Mouse (Mus musculus) cerebellum, adult (tissue): ENCODE data around the gene Cybrd1.

Experiments
- ATAC-seq: cut with Nextera tagmentation; 2 replicates; pipeline ENCODE4 v1.9.2; 2017; ENCODE audit warnings: mild to moderate bottlenecking, moderate library complexity, mixed read lengths; ENCODE audit not compliant: insufficient number of reproducible peaks, low FRiP score, low TSS enrichment

Cybrd1 gene

DNA sequence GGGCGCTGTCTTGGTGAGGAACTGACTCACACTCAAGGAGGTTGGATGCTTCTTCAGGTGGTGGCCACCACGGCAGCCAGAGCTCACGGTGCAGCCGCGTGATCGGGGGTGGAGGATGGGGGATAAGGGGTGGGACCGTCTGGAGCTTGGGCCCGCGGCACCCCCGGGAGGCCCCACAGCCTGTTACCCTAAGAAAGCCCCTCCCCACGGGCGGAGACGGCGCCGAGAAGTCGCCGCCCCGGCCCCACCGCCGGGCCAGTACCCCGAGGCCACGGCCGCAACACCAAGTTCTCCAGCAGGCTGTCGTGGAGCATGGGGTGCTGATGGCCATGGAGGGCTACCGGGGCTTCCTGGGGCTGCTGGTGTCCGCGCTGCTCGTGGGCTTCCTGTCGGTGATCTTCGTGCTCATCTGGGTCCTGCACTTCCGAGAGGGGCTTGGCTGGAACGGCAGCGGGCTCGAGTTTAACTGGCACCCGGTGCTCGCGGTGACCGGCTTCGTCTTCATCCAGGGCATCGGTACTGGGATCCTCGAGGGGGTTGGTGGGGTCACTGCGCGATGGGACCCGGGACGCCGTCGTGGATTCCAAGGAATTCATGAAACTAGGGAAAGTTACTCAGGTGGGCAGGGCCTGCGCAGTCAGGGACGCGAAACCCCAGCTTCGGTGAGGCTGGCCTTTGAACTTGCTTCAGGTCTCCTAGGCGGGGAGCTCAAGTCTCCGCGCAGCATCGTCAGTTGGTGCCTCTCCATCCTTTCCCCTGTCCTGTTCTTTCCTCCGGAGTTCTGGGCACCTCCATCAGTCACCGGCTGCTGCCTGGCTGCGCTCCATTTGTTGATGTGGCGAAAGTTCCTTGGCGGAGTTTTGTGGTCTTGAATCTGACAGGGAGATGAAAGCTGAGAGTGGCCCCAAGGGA, at the start of gene Cybrd1:
Gene Cybrd1 (plus strand): TSS at position 127 of the 912 bp plus-strand sequence.
- no peak for ATAC-seq

DNA sequence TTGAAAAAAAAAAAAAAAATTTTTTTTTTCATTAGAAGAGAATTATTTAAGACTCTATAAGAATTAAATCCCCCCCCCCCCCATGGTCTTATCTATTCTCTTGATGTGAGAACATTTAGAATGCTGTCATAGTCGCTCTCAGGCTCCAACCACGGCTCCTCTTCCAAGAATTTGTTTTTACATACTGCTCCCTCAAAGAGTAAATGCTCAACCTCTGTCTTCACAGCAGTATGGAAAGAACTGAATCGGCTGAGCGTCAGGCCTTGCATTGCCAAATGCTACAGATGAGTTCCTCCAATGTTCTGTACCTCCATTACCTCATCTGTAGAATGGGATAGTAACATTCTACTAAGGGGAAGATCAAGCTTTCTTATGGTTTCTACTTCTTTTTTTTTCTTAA, 46.1 kb upstream of the Cybrd1 start:
- ATAC-seq, result no peak

DNA sequence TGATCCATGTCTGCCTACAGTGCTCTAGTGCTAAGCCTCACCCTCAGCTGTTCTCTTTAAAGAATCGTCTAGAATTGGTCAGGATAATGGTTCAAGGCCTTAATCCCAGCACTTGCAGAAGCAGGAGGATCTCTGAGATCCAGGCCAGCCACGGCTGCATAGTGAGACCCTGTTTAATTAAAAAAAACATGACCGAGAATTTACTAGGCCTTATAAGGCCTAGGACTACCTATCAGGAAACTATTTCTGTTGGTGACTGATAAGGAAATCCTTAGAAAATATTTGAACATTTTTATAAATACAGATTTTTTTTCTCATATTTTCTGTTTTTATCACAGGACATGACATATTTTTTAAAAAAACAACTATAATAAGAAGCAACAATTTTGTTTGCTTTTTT, 44.4 kb upstream of the Cybrd1 start:
- no peak for ATAC-seq

DNA sequence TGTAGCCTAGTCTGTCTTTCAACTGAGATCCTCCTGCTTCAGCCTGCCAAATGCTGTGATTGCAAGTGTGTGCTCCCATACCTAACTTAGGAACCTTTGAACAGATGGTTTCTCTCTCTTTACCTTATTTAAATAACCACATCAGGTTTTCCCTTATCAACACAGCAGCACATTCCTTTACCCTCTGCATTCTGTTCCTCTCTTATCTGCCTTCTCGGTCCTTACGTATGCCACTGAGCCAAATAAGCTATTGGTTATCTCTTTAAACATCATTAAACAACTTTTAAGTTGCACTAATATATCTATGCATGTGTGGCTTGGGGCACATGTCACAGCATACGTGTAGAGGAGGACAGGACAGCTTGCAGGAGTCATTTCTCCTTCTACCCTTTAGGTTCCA, 43.9 kb upstream of the Cybrd1 start:
- no peak for ATAC-seq

DNA sequence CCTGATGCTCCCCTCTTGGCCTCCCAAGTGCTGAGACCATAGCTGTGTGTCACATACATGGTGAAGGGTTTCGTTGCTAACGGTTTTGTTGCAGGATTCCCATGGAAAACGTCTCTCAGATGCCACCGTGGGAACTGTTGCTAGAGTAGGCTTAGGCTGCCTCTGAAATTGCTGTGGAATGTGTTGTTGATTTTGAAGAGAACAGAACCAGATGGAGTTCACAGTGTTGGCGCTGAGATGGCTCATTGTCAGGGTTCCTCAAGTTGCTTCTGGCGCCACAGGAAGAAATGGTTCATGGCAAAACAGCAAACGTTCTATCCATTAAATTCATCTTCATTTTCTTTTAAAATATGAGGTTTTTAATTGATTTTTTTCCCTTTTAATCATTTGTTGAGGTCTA, 35.3 kb upstream of the Cybrd1 start:
- no peak for ATAC-seq

DNA sequence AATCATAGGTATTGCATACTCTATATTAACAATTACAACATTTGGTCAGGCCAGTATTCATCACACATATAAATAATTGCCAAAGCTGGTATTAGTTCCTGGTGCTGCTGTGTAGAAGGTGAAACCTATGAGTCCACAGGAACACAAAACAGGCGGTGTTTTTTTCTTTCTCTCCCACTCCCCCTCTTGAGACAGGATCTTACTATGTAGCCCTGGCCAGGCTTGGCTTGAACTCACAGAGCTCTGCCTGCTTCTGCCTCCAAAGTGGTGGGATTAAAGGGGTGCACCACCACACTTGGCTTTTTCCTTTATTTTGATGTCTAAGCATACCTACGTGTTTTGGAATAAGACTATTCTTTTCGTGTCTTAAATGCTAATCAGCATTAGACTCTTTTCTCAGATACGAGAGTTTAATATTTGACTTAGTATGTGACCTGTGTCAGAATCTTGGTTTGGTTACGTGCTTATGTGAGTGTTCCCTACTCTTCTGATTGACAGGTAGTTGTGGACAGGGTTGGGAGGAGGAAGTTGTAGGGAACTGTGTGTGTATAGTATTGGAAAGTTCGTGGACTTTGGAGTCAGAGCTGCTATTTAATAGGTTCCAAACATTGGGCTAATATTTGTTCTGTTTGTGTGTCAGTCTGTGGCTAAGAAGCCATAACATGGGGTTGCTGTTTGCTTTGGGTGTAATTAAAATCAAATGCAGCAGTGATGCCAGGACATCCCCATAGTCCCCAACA, 34.1 kb upstream of the Cybrd1 start:
- ATAC-seq, result no peak

DNA sequence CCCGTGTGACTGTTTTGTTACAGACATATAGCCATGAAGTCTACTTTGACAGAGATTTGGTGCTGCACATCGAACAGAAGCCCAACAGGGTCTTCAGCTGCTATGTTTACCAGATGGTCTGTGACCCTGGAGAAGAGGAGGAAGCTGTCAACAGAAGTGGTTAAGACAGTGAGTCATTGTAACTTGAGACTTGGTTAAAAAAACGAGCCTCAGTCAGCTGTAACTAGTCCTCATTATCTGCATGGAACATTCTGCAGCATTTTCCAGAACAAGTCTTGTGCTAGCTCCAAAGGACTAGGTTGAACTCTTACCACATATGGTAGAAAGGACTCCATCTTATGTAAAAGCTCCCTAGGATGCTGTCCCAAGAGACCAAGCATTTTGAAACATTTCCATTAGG, 28.0 kb upstream of the Cybrd1 start:
- ATAC-seq, result no peak

DNA sequence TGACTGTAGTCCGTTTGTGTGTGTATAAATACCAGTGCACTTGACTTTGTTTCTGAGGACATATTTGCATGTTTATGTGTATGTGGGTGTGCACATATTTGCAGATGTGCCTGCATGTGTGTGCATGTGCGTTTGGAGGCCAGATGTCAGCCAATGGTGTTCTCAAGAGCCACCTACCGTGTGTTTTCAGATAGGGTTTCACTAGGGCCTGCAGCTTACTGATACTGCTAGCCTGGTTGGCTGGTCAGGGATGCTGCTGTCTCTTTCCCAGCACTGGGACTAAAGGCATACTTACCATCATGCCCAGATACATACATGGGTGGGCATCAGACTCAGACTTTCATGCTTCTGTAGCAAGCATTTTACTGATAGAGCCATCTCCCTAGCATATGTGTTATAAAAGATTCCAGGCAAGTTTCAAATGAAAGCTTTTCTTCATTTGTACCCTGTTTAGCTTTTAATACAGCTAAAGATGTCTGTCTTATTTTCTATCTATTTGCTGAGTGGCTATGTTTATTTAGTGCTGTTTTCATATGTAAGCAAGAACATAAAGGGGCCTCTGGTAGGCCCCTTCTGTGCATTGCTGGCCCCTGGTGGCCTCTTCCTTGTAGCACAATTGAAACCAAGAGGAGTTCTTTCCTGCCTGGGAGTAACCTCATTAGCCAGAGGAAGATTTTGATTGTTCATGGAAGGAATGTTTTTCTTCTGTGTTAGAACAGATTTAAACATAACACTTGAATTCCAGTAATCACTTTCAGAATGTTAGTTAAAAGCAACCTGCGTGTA, 26.9 kb upstream of the Cybrd1 start:
- ATAC-seq, result no peak

DNA sequence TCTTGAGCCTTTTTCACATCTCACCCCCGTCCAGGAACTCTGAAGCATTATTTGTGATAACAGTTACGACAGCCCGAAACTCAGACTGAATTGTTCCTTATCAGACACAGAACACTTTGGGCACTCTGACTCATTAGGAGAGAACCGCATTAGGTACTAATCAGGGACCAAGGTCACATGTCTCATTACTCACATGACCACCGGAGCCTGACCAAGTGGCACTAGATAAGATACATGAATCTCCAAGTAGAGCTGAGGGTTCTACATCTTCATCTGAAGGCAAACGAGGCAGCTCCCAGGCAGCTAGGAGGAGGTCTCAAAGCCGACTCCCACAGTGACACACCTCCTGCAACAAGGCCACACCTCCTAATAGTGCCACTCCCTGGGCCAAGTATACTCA, 21.6 kb upstream of the Cybrd1 start:
- ATAC-seq, result no peak

DNA sequence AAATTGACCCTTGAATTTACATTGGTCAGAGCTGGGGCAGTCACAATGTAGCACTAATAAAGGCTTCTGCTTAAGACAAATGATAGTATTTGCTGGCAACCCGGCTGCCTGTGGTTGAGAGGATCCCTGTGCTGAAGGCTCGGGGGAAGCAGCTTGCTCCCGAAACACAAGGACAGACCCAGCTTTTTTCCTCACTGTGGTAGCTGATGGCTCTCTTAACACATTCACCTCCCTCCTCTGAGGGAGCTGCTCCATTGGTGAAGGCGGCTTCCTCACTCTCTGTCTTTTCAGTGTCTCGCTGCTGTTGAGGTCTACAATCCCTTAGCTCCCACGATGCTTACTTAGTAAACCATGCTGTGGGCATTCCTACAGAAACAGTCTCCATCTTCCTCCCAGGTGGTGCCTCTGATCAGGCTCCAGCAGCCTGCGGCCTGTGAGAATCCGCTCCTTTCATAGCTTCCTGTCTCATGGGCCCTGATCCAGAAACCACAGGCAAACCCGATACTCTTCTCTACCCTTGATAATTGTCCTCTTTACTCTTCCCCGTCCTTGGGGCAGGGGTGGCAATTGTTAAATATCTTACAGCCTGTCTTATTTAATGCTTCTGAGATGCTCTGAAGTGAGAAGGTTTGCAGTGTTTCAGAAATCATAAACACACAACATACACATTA, 15.0 kb upstream of the Cybrd1 start:
- no peak for ATAC-seq

DNA sequence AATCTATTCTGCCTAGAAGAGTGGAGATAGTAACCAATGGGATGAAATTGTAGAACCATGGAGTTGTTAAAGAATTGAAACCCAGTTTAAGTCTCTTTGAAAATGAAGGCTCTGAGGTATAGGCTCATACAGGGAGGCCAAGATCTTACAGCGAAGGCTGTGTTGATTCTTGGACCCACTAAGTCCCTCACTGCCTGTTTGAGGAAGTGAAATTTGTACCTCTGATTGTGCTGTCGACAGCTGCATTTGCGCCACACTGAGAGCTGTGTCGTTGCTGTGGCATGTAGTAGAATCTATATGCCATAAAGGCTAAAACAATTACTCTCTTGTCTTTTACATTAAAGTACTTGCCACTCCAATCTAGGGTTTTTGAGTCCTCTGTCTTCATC, 14.4 kb upstream of the Cybrd1 start:
- ATAC-seq, result no peak

DNA sequence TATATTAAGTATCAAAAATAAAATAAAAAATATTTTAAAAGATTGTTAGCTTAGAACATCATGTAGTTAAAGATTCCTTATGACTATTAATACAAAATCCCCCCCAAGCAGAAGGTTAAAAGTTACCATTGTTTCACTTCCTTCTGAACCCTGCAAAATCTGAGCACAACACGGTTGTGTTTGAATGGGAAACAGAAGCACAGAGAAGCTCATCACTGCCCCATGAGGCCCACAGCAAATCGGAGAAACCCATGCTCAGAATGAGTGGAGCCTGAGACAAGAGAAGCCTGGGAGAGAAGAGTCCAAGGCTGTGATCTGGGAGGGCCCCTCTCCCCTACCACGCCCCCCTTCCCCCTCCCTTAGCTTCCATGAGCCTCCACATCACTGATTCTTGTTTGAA, 13.0 kb upstream of the Cybrd1 start:
- no peak for ATAC-seq

DNA sequence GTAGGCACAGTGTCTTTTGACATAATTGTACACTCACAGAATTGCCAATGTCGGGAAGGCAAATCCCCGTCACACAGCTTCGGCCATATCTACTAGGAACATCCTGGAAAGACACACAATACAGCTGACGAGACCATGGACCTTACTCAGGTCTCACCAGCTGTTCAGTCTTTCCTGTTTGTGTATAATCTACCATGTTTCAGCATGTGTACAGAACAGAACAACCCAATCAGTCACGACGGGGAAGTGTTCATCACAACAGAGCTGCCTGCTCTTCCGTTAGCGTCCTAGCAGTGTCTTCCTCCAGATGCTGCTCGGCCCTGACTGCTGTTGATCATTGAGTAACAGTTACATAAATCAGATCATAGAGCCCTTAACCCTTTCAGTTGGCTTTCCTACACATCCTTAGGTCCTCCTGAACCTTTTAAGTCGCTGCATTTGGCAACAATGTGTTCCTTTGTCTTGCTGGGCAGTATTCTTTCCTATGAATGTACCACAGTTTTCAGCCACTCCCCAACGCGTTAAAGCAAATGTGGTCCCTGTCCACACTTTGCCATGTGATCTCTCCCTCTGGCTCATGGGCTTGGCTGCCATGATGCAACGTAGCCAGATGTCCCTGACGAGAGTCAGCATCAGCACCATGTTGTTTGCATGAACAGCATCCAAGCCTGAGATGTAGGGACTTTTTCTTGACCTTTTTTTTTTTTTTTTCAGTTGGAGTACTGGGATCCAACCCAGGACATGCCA, 12.1 kb upstream of the Cybrd1 start:
- ATAC-seq, result no peak

DNA sequence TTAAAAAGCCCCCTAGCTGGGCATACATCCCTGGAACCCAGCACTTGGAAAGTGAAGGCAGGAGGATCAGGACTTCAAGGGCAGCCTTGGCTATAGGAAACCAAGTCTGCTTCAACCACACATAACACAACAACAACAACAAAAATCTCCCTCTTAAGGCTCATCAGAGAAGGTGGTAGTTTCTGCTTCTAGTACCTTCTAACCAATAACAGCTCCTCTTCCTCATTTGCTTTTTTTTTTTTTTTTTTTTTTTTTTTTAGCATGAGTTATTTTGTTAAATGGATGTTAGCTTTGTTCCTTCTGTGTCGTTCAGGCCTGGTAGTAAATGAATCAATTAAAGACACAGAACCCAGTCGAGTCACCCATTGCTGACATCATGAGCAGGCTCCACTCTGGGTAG, 10.5 kb upstream of the Cybrd1 start:
- no peak for ATAC-seq

DNA sequence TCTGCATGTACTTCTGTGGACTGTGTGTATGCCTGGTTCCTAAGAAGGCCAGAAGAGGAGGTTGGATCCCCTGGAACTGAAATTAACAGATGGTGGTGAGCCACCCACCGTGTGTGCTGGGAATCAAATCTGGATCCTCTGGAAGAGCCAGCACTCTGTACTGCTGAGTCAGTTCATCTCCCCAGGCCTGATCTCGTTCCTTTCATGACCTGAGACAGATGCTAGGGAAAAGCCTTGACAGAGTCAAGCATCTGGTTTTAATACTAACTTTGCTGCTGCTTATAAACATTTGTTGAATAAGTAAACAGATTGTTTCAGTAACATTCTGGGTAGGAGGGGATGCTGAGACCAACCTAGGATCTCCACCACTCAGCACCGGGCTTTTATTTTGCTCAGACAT, 9.2 kb upstream of the Cybrd1 start:
- ATAC-seq, result no peak

DNA sequence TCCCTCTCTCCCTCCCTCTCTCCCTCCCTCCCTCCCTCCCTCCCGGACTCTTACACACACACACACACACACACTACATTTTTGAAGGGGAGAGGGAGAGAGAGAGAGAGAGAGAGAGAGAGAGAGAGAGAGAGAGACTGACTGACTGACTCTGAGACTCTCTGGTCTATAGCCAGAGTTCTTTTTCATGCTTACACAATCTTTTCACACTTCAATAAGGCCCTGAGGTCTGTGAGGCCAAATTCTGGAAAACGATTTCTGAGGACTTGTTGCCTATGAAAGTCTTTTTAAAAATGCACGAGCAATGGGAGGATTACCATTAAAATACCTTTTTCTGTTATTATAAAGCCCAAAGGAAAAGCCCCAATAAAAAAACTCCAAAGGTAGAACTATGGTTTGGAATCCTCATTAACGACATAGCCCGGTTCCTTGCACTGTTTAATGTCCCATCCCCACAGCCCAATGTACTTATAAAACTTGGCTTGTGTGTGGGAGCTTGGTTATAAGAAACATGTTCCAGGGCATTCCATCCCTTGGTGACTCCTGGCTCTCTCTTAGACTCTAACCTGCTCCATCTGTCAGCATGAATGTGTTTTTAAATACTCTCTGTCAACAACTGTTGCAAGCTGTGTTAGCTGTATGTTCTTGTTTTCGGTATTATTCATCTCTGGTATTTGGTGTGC, 4.1 kb upstream of the Cybrd1 start:
- no peak for ATAC-seq

DNA sequence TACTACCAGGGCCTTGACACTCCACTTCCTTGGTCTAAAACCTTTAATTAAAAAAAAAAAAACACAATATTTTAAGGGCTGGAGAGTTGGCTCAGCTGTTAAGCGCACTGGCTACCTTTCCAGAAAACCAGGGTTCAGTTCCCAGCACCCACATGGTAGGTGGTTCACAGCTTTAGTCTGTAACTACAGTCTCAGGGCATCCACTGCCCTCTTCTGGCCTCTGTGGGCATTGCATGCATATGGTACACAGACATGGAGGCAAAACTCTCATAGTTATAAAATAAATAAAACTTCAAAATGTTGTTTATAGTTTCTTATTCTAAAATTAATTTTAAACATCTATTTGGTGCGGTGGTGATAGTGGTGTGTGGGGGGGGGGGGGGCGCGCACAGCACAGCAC, 1.6 kb upstream of the Cybrd1 start:
- no peak for ATAC-seq

DNA sequence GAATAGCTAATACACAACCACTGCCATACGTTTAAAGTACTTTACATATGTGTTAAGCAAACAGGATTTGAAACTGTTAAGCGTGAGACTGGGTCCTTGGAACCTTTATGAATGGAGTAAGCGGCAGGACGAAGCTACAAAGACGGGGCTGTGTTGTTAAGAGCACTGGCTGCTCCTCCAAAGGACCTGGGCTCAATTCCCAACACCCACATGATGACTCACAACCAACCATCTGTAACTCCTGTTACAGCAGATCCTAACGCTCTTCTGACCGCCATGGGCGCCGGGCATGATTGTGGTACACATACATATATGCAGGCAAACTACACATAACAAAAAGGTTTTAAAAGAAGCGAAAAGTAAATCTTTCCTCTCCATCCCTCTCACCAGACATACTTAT, 3.1 kb downstream of the Cybrd1 start:
- no peak for ATAC-seq

DNA sequence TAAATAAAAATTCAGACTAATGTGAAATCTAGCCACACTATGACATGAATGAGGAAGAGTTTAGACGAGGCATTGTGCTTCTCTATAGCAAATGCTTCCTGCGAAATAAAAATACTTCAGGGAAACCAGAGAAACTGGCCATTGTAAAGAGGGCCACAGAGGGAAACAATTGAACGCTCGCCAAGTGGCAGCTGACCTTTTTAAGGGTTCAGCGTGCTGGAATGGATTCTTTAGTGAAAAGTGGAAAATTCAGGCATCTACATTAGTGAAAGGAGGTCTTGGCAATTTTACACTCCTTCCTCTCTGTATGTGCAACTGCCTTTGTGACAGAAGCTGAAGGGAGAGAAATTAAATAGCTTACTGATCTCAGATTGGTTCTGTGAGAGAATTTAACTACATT, 3.7 kb downstream of the Cybrd1 start:
- ATAC-seq, result no peak
